Mouse (Mus musculus) right cerebral cortex, postnatal 10 days (tissue): Measurements from ENCODE around the gene Cacng3.
A peak's percentile ranks its signal among the peaks of the same experiment; 100 is the strongest.

ENCODE experiments used
- DNase-seq, 2 experiments: peaks; one replicate each; pipeline ENCODE4 v3.0.0; 2021; ENCODE audit warnings: low spot score in 2 of 2

Gene Cacng3

DNA sequence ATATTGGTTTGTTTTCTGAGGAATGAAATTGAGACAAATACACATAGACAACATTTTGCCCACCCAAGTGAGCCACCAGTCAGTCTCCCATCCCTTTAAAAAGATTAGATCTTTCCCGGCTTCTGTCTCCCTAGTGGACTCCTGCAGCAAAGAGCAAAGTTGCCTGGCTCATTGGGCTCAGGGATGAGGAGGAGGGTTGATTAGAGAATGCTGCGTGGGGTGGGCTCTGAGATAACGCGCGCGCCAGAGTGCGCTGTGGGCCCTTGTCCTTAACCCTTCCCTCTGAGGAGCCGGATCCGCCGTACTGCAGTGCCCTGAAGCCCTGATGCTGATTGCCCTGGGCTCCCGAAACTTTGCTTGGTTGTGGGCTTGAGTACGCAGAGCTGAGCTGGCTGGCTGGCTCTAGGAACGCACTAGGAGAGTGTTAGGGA is at the start of gene Cacng3:
Gene Cacng3 (plus strand): TSS at position 51 of the 431 bp plus-strand sequence.
- no peak for DNase-seq

DNA sequence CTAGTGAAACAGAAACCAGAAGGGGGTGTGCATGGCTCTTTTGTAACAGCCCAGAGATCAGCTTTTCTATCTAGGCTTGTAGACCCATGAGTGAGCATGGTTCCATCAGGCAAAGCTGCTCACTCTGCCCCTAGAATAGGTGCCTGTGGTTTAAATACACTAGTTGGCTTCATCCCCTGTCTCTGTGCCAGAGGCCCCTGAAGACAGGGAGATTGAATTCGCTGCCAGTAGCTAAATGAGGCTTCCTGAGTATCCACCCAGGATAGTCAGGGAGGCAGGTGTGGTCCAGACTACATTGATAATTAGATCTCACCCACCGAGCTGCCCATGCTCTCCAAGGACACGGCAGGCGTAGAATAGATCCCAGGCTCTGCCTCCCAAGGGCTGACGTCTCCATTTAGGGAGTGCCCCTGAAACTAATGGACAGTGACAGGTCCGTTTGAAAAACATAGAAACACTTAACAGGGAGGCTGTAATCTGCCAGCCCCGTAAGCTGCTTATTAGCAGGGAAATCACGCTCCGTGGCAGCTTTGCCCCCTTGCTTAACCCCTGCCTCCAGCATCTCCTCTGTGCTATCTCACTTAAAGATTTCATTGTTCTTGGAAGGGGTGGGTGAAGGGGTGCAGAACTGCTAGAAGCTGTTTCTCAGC is 48.0 kb upstream of the Cacng3 start:
- no peak for DNase-seq

DNA sequence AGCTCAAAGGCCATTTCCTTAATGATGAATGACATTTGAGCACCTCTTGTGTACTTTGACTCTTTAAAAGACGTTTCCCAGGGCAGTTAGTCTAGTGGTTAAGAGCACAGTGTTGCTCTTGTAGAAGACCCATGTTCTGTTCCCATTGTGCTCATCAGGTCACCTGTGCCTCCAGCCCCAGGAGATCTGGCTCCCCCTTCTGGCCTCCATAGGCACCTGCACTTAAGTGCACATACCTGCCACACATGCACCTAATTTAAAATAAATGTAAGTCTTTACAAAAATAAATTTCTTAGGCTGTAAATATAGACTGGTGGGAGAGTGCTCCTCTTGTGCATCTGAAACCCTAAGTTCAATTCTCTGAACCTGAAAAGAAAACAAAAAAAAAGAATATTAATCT is 46.5 kb upstream of the Cacng3 start:
- DNase-seq = no peak

DNA sequence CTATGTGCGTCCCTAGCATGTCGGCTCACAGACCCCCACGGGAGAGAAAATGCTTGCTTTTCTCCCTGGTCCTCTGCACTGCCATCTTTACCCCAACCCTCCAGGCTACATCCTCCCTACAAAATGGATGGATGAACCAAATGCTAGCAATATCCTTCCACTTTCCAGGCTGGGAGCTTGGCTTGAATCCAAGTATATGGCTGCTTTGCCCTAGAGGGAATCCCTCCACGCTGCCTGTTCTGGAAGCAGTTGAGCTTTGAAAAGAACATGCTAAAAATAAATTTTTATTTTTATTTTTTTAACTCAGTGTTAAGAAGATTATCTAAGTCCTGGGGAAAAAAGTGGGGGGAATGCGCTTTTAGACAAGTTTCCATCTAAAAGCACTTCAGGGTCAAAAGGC is 42.2 kb upstream of the Cacng3 start:
- peak; percentile 58 to 61 for DNase-seq

DNA sequence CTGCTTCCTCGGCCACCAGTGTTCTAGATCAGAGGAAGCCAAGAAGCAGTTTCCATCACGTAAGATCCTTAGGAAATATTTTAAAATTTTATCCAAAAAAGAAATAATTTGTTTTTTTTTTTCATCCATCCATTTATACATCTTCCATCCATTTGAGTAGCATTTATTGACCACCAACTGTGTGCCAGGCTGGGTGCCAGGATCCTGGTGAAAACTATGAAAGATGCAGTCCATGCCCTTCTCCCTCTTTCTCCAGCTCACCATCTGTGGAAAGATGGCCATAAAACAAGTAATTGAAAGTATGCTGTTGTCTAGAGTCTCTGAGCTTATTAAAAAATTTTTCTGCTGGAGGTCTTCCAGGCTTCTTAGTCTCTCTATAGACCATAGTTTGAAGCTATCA is 39.9 kb upstream of the Cacng3 start:
- no peak for DNase-seq

DNA sequence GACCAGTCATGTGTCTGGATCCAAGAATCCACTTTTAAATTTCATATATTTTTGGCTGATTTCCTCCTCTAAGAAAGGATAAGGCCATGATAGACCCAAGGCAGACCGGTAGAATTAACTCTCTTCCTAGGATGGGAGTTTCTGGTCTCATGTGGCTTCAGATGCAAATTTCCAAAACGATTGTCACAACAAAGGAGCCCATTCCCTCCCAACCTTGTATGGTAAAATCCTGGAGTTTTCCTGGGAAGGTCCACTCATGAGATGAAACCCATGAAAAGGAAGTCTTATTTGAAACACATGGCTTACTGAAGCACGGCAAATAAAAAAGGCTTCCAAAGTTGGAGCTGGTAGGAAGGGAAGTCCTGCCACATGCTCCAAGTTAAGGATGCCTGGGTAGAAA is 39.1 kb upstream of the Cacng3 start:
- no peak for DNase-seq

DNA sequence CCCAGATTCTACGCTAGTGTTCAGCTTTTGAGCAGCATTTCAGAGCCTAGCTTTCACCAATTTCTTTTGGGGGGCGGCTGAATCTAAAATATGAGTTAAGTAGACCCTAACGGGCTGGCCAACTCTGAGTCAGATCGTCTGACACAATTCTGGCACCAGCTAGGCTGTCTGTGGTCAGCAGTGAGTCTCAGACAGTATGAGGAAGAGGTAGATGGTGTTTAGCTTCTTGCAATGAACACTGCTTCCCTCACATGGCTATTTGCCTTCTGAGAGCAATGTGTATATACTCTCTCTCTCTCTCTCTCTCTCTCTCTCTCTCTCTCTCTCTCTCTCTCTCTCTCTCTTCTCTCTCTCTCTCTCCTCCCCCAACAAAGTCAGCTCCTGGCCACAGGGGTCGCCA is 37.3 kb upstream of the Cacng3 start:
- DNase-seq = no peak

DNA sequence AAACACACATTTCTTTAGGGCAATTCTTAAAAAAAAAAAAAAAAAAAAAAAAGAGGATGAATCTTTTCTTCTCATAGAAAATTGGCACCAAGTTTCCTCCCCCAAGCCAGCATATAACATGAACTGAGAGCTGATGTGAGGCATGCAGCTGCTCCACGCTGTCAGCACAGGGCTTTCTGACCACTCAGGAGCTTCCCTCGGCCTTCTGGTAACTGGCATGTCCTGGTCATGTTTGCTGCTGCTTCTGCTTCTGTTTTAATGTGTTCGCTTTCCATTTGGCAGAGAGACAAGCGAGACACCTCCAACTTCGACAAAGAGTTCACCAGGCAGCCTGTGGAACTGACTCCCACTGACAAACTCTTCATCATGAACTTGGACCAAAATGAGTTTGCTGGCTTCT is 36.8 kb upstream of the Cacng3 start:
- no peak for DNase-seq

DNA sequence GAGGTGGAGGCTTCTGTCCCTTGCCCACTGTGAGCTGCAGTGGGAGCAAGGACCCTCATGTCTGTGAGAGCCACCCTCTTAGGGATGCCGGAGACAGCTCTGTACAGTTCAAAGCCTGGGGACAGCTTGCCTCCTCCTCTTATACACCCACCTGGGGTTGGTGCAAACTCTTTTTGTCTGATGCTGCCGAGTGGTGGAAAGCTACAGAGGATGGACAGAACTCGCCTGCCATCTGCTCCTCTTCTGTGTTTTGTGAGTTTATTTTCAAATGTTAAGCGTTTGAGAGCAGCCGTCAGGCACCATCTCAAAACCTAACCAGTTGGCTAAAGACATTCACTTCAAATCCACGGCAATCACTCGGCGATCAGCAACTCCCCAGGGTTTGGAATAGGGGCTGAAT is 26.6 kb upstream of the Cacng3 start:
- DNase-seq = peak; percentile 29 to 50

DNA sequence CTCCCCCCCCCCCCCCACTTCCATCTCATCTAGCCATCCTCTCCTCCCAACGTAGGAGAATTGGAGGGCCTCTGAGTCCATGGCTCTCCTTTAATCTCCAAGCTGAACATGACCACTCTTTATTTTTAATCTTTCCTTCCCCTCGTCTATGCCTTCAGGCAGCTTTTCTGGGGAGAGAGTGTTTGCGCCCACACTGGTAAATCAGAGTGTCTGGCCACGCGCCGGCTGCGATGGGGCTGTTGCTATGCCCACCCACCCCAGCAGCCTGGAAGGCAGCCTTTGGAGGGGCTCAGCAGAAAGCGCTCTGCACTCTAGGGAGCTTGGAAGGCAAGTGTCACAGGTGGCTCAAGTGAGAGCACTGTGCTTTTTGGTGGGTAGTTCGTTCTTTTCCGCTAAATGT is 21.0 kb upstream of the Cacng3 start:
- DNase-seq = peak; percentile 64 to 69

DNA sequence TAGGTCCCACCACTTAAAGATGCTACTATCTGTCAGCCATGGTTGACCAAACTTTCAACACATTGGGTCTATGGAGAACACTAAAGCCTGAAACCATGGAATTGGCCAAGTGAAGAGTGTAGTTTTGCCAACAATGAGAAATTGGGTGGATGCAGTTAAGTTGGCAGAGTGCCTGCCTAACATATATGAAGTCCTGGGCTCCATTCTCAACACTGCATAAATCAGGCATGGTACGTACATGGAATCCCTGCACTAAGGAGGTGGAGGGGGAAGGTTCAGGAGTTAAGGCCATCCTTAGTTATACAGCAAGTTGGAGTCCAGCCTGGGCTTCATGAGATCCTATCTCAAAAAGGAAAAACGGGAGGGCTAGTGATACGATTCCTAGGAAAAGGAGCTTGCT is 17.8 kb upstream of the Cacng3 start:
- DNase-seq = no peak

DNA sequence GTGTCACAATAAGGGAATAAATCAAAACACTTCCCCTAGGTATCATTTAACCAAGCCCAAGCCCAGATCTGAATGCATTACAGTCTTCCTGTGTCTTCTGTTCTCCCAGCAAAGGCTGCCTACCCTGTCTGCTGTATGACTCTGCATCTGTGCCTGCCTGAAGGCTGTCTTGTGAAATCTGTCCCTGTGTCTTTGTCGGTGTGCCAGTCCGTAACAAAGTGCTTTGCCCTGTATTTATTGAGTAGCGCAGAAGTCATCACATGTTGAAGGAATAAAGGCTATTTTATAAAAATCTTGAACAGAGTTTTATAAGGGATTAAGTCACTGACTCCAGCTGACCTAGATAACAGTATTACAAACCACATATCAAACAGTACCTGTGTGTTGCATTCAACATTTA is 13.6 kb upstream of the Cacng3 start:
- DNase-seq = no peak

DNA sequence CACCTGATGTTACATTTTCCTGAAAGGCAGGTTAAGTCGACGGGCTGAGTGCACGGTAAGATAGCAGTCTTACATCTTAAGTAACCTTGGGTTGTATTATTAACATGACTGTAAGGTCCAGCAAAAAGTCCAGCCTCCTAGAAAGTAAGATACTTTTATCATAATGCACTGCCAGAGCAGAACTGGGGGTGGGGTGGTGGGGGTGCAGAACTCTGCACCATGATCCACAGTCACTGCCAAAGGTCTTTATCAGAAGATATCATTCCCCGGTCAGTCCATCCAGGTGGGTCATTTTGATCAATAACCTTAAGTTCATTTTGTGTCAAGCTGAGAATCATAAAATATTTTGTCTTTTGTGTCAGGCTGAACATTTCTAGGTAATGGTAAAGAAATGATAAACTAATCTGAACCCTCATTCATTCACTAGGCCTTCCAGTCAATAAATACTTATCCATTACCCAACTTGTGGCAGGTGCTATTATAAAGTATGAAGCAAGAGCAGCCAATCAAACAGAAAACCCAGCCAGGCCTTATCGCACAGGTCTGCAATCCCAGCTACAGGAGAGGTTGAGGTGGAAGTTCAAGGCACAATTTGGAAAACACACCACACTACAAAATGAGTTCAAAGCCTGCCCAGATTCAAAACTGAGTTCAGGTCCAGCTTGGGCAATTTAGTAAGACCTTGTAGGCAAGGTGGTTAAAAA is 12.7 kb upstream of the Cacng3 start:
- no peak for DNase-seq

DNA sequence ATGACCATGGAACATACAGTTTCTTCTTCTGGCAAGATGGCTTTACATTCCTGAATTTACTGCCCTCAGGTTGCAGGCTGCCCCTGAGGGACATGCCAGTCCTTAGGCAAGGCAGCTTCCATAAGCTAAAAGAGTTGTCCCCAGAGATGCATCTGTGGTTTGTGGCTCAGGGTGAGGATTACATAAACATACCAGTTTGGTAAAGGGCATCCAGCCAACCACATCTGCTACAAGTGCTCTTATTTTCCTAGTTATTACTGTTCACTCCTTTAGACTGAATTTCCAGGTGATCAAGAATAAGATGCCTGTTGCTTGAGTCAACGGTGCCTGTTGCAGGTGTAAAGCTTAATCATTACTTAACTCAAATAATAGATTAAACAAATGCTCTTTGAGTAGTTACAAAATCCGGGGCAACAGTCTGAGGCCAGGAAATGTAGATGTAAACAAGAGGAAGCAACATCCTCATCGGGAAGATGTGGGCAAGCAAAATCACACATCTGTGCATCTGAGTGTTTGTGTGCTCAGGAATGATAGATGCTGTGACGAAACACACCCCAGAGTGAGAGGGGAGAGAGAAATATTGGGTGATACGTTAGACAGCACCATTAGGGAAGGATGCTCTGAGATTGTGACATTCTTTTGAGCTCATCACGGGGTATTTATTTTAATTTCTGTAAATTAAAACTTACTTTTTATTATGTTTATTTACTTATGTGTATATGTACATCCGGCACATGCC is 4.8 kb upstream of the Cacng3 start:
- DNase-seq = no peak

DNA sequence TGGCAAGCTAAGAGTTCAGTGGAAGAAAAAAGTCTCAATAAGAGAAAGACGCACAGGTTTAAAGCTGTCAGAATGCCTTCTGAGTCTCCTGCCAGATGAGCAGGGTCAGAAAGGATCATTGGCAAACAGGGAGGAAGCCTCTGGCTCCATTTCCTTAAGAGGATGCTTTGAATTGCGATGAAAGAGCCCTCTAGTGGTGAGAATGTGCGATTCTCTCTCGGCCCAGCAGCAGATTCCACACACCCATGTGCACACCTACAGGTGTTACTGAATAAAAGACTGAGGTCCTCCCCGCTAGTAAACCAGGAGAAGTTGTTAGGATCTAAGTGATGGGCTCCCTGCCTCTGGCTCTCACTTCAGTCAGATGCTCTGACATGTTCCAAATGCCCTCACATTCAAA is 2.4 kb upstream of the Cacng3 start:
- DNase-seq = peak; percentile 51 to 61

DNA sequence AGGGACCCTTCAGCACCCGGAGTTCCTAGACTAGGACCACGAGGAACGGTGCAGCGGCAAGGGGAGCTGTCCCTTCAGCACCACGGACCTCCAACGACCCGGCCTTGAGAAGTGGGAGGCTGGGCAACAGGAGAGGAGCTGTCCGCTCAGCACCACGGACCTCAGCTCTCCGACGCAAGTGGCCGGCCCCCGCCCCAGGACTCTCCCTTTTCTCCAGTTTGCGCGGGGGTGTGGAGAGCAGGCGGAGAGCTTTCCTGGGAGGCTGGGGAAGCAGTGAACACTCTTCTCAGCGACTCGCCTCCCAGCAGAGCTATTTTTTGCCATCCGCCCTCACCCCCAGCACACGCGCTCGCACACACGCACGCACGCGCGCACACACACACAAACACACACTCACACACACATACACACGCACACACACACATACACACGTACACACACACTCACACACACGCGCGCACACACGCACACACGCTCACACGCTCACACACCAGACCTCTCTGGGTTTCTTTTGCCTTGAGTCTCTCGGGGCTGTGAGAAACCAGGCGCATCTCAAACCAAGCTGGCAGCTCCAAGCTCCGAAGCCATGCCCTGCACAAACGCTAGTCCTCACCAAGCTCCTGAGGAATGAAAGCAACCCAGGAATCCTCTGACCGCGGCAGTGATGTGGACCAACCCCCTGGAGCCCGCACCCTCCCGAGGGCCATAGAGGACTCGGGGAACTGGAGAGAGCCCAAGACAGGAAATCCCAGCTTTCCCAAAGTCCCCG is 765 bp downstream of the Cacng3 start:
- peak; percentile 88 to 89 for DNase-seq

DNA sequence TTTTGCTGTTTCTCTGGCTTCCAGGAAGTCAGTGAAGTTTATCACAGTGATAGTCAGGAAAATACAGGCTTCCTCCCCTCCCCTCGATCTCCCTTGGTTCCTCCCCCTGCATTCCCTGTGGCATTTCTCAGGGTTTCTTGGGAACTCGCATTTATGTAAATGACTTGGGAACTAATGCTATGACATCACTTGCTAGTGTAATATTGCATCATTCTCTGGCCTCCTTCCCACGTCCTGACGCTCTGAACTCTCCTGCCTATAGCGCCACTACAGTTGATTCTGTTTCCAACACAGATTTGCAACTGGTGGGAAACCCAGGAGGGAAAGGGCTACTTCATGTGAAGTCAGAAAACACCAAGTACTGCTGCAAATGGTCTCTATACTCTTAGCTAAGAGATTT is 2.7 kb downstream of the Cacng3 start:
- peak; percentile 50 to 63 for DNase-seq

DNA sequence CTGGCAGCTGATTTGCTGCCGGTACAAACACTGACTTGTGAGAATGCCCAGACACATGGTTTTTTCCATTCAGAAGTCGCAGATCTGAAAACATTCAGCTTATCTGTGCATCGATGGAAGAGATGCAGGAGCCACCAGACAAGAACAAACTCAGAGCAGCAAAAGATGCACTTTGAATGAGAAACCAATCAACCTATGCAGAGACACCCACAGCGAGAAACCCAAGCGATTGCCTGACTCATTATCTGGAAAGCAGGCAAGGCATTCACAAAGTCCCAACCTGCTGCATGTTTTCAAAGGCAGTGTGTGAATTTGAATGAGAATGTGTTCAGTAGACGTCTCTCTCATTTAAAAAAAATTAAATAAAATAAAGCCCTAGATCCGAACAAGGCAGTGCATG is 4.9 kb downstream of the Cacng3 start:
- no peak for DNase-seq

DNA sequence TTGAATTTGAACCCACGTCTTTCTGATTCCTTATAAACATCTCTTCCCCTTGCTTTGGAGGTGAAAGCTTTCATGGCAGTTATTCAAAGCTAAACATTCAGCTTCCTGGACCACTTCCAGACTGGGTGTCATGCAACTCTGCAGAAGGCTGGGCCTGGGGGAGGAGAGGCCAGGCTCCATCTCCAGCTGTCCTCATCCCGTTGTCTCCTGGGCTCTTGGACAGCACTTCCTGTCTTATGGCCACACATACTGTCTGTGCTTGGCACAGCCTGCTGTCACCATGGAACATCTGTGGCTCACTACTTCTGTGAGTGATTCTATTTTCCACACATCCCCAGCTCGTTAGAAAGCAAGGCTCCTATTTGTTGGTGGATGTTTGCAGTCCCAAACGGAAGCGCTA is 31.5 kb downstream of the Cacng3 start:
- DNase-seq = peak; percentile 46 to 76

DNA sequence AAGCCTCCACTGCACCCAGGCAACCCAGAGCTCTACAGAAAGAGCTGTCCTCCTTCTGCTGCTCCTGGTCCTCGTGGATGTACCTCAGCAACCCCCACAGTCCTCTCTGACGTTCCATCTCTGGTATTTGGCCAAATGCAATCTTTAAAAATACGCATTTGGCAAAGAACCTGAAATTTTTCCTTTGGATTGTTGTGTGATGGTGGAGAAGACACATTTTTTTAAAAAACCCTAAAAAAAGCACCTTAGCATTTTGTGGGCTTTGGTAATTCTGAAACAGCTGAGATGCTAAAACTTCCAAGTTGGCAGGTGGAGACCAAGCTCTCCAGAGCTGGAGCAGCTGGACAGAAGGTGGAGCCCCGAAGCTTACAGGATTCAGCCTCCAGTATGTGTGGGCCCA is 32.2 kb downstream of the Cacng3 start:
- no peak for DNase-seq

DNA sequence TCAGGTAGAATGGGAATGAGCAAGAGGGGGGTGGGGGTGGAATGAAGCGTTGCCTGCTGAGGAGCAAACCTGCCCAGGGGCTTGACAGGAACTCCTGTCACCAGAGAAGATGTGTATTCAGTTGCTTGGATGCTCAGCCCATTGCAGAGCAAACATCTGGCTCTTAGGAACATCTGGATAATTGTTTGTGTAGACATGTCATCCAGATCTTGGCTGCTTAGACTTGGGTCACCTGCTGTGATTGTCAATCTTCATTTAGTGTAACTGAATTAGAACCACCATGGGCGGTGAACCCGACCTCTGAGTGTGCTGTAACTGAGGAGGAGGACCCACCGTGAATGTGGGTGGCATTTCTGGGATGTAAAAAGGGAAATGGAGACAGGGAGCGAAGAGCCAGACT is 36.4 kb downstream of the Cacng3 start:
- no peak for DNase-seq

DNA sequence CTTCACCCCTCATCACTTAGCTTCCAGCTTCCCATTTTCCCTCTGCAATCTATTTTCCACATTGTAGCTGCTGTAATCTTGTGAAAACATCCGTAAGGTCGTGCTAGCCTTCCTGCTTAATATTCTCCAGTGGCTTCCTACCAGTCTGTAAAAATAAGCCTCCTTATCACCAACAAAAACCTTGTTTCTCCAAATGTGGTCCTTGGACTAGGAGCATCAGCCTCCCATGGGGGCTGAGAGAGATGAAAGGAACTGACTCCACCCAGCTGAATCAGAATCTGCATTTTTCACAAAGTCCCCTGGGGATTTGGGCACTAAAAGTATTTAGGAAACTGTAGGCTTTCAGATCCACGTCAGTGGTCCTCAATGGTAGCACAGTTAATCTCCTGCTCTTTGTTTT is 46.0 kb downstream of the Cacng3 start:
- DNase-seq = no peak
